Mouse (Mus musculus): Measurements from ENCODE around the gene Vav2. TPM values are rescaled to one million over a fixed set of nuclear protein-coding genes. Genes with fewer than 3 reads are reported as not detected.

Vav2 gene
- polyA plus RNA-seq, 1 experiment, result 28.1 TPM

- Histone ChIP-seq H3K27ac (ENCODE audit: insufficient read depth, low read depth, low read length) (no peak overlapping the region), H3K4me3 (ENCODE audit: insufficient read depth, low read depth, low read length) (no peak overlapping the region), H3K36me3 (ENCODE audit: control insufficient read depth, insufficient read depth, low read length) (no peaks in the 10 kb centered on the region), H3K27me3 (replicated peaks; ENCODE audit: control insufficient read depth, insufficient read depth, low read length) (no peaks in the 10 kb centered on the region), H3K4me1 (ENCODE audit: control insufficient read depth, insufficient read depth, low read length) (peaks cover 13% of the 10 kb centered on the region)
- TF ChIP-seq CTCF (conservative IDR thresholded peaks at IDR 0.05; ENCODE audit: insufficient read depth, insufficient read length, low read depth, low read length) (no peak), POLR2A (IDR thresholded peaks at IDR 0.05; ENCODE audit: low read depth, low read length) (no peak)
- WGBS, result 69% methylated on average over 12 of the region's 12 CpGs
- DNase-seq, result no peak
These were observed 125.3 kb downstream of the Vav2 start for GRCm38 (mm10) chr2:27301444-27302111.

- Histone ChIP-seq H3K4me1 (ENCODE audit: control insufficient read depth, insufficient read depth, low read length) (peaks cover 13% of the 10 kb centered on the region), H3K36me3 (ENCODE audit: control insufficient read depth, insufficient read depth, low read length) (no peaks in the 10 kb centered on the region), H3K4me3 (ENCODE audit: insufficient read depth, low read depth, low read length) (no peak overlapping the region), H3K27me3 (replicated peaks; ENCODE audit: control insufficient read depth, insufficient read depth, low read length) (no peaks in the 10 kb centered on the region), H3K27ac (ENCODE audit: insufficient read depth, low read depth, low read length) (no peak overlapping the region)
- DNase-seq, result no peak
- 84% methylated on average over 13 of the region's 13 CpGs for WGBS
- no peak for TF ChIP-seq CTCF (conservative IDR thresholded peaks at IDR 0.05; ENCODE audit: insufficient read depth, insufficient read length, low read depth, low read length)
- TF ChIP-seq POLR2A (IDR thresholded peaks at IDR 0.05; ENCODE audit: low read depth, low read length), result no peak
These were observed 125.9 kb downstream of the Vav2 start for GRCm38 (mm10) chr2:27300725-27301443.

GRCm38 (mm10) chr2:27296656-27297406 lies 130.0 kb downstream of the Vav2 start:
- no peak for TF ChIP-seq POLR2A (IDR thresholded peaks at IDR 0.05; ENCODE audit: low read depth, low read length)
- no peak for TF ChIP-seq CTCF (conservative IDR thresholded peaks at IDR 0.05; ENCODE audit: insufficient read depth, insufficient read length, low read depth, low read length)
- H3K27ac ChIP-seq (ENCODE audit: insufficient read depth, low read depth, low read length), result no peak overlapping the region
- 64% methylated on average over 9 of the region's 9 CpGs for WGBS

GRCm38 (mm10) chr2:27294777-27295176 lies 132.1 kb downstream of the Vav2 start:
- WGBS, result 94% methylated on average over 3 of the region's 3 CpGs
- no peaks in the 10 kb centered on the region for H3K4me1 ChIP-seq (ENCODE audit: control insufficient read depth, insufficient read depth, low read length)
- H3K4me3 ChIP-seq (ENCODE audit: insufficient read depth, low read depth, low read length), result no peak overlapping the region
- no peaks in the 10 kb centered on the region for H3K27me3 ChIP-seq (replicated peaks; ENCODE audit: control insufficient read depth, insufficient read depth, low read length)
- no peak for TF ChIP-seq POLR2A (IDR thresholded peaks at IDR 0.05; ENCODE audit: low read depth, low read length)
- no peak for TF ChIP-seq CTCF (conservative IDR thresholded peaks at IDR 0.05; ENCODE audit: insufficient read depth, insufficient read length, low read depth, low read length)
- no peak overlapping the region for H3K27ac ChIP-seq (ENCODE audit: insufficient read depth, low read depth, low read length)
- no peaks in the 10 kb centered on the region for H3K36me3 ChIP-seq (ENCODE audit: control insufficient read depth, insufficient read depth, low read length)
- DNase-seq, result no peak

More at GRCm38 (mm10) chr2:27296656-27297406, 130.0 kb downstream of the Vav2 start:
- no peak overlapping the region for H3K4me3 ChIP-seq (ENCODE audit: insufficient read depth, low read depth, low read length)
- H3K36me3 ChIP-seq (ENCODE audit: control insufficient read depth, insufficient read depth, low read length), result no peaks in the 10 kb centered on the region
- H3K4me1 ChIP-seq (ENCODE audit: control insufficient read depth, insufficient read depth, low read length), result no peaks in the 10 kb centered on the region
- H3K27me3 ChIP-seq (replicated peaks; ENCODE audit: control insufficient read depth, insufficient read depth, low read length), result no peaks in the 10 kb centered on the region
- no peak for DNase-seq

- no peak overlapping the region for H3K27ac ChIP-seq (ENCODE audit: insufficient read depth, low read depth, low read length)
- DNase-seq, result peak; percentile 84
- TF ChIP-seq CTCF (conservative IDR thresholded peaks at IDR 0.05; ENCODE audit: insufficient read depth, insufficient read length, low read depth, low read length) (peak; percentile 80), POLR2A (IDR thresholded peaks at IDR 0.05; ENCODE audit: low read depth, low read length) (no peak)
- H3K4me1 ChIP-seq (ENCODE audit: control insufficient read depth, insufficient read depth, low read length), result no peaks in the 10 kb centered on the region
- H3K36me3 ChIP-seq (ENCODE audit: control insufficient read depth, insufficient read depth, low read length), result no peaks in the 10 kb centered on the region
- 25% methylated on average over 3 of the region's 3 CpGs for WGBS
- H3K27me3 ChIP-seq (replicated peaks; ENCODE audit: control insufficient read depth, insufficient read depth, low read length), result no peaks in the 10 kb centered on the region
- no peak overlapping the region for H3K4me3 ChIP-seq (ENCODE audit: insufficient read depth, low read depth, low read length)
These were observed 137.8 kb downstream of the Vav2 start for GRCm38 (mm10) chr2:27289019-27289418.

GRCm38 (mm10) chr2:27286971-27287710 lies 139.7 kb downstream of the Vav2 start:
- Histone ChIP-seq H3K27me3 (replicated peaks; ENCODE audit: control insufficient read depth, insufficient read depth, low read length) (no peaks in the 10 kb centered on the region), H3K4me1 (ENCODE audit: control insufficient read depth, insufficient read depth, low read length) (no peaks in the 10 kb centered on the region), H3K27ac (ENCODE audit: insufficient read depth, low read depth, low read length) (no peak overlapping the region), H3K4me3 (ENCODE audit: insufficient read depth, low read depth, low read length) (no peak overlapping the region), H3K36me3 (ENCODE audit: control insufficient read depth, insufficient read depth, low read length) (no peaks in the 10 kb centered on the region)
- no peak for DNase-seq
- 86% methylated on average over 7 of the region's 7 CpGs for WGBS
- TF ChIP-seq CTCF (conservative IDR thresholded peaks at IDR 0.05; ENCODE audit: insufficient read depth, insufficient read length, low read depth, low read length), result no peak
- no peak for TF ChIP-seq POLR2A (IDR thresholded peaks at IDR 0.05; ENCODE audit: low read depth, low read length)
